Mouse (Mus musculus) mature B cell (primary cell): Measurements from ENCODE around the gene Txlng.

ENCODE experiments used
- in situ Hi-C: fragments of 300-500 bp; cut with MboI; formaldehyde crosslinking; loops from 2 replicates; pipeline ENCODE4 v1.14.3; 2019

Gene Txlng

DNA sequence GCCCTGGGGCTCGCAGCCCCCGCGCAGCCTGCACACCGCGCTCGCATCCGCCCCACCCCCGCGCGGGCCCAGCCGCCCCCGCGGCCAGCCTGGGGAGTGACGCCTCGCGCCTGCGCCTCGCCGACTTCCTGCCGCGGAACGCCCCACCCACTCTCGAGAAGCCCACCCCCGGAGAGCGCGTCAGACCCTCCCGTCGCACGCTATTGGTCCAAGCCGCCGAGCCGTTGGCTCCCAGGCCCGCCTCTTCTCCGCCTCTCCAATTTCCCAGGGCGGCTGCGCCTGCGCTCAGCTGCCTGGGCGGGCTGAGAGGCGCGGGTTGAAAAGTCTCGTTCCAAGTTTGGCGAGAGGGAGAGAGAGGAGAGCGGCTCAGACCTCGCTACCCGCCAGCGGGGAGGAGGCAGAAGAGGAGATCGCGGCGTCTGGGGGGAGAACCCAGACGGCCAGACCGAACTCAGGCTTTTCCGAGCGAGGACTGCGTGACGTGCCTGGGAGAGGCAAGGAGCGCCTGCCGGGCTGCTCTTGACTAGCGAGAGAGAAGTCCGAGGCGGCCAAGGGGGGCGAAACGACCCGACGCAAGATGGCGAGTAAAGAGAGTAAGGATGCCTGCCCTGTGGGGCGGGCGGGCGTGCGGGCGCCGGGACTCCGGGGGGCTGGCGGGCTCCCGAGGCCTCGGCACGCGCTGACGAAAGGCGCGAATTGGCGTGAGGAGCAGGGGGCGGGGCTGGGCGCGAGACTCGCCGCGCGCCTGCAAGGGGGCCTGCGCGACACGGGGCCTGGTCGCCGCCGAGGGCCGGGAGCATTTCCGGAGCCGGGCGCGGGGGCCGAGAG is 68.9 kb downstream of the Txlng start, which contains the start of gene Rbbp7:
Gene Rbbp7 (plus strand): TSS at position 288 of the 828 bp plus-strand sequence.
- in situ Hi-C loops = no loop called here

DNA sequence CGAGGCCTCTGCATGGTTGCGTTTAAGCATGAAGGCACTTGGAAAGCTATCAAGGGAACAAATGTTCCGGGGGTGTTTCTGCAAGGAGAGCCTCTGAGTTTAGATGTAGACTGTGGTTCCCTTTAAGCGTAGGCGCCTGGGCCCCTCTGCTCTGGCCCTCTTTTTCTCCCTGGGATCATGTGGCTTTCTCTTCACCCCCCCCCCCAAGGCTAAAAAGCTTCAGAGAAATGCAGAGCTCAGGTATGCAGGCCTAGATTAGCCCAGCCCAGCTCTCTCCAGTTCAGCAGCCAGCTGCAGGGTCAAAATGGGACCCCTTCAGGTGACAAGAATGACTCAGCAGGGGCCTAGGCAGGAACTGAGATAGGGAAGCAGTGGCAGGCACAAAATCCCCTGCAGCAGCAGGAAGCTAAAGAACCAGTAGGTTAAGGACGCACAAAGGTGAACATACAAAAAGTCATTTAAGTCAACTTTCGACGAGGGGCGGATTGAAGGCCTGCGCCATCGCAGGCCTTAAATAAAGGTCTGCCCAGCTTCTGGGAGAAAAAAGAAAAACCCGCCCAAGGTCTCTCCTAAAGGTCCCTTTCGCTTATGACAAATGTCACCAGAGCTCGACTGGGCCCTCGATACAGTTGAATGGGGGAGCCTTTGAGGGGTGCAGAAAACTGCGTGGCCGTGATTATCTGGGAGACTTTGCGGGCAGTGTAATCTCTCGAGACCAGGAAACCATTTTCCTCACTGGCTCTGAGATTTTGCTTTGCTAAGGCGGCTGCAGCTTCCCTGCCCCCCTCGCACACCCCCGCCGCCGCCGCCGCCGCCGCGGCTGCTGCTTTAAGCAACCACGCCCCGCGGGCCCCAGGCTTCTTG is 69.8 kb downstream of the Txlng start:
- in situ Hi-C loops = no loop called here

GRCm38 (mm10) chrX:162756058-162756457 is 73.2 kb downstream of the Txlng start:
- in situ Hi-C loops = no loop called here

DNA sequence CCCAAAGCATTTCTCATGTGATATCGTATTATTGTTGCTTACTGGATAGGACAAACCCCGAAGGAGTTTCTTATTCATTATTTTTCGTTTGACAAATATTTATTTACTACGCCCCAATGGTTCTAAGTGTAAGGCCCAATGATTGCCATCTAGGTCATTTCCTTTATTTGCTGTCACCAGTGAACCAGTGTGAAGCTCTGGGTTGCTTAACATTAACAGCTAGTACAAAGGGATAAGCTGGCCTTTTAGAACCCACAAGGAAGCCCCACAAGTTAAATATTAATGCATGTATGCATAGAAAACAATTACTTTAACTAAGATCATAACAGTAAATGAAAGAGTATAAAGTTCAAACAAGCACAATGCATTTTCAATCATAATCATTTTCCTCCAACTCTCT is 74.9 kb downstream of the Txlng start:
- in situ Hi-C loops = no loop called here

GRCm38 (mm10) chrX:162752418-162752817 is 76.8 kb downstream of the Txlng start:
- in situ Hi-C loops = no loop called here

GRCm38 (mm10) chrX:162748696-162749420 is 80.4 kb downstream of the Txlng start:
- in situ Hi-C loops = no loop called here

GRCm38 (mm10) chrX:162736140-162736659 is 93.1 kb downstream of the Txlng start:
- in situ Hi-C loops = no loop called here

GRCm38 (mm10) chrX:162734997-162735929 is 94.0 kb downstream of the Txlng start:
- in situ Hi-C loops = no loop called here

DNA sequence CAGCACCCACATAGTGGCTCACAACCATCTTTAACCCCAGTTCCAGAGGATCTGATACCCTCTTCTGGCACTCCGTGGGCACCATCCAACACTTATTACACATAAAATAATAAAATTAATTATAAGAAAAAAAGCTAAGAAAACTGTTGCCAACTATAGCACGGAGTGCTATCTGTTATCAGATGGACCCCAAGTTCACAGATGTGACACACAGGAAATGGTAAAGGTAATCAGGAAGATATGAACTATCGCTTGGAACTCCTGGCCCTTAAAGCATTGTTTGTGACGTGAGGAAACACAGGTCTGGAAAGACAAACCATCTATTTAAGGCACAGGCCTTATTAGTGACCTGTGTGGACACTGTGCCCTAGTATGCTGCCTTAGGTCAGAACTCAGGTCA is 99.2 kb downstream of the Txlng start:
- in situ Hi-C loops = no loop called here
